Mouse (Mus musculus): ENCODE data around the gene Ahdc1. TPM values are rescaled to one million over a fixed set of nuclear protein-coding genes. Genes with fewer than 3 reads are reported as not detected.
A peak's percentile ranks its signal among the peaks of the same experiment; 100 is the strongest.

The Ahdc1 gene
- total RNA-seq, 1 experiment from 2014 or later = 7.2 TPM

GRCm38 (mm10) chr4:133115721-133116429 lies 104.8 kb downstream of the Ahdc1 start:
- no peak for ATAC-seq (replicated peaks in 1 of 2; ENCODE audit: insufficient read depth in 1 of 2, low FRiP score in 2 of 2, low TSS enrichment in 1 of 2, low read depth in 1 of 2, poor library complexity in 2 of 2, severe bottlenecking in 2 of 2)

DNA sequence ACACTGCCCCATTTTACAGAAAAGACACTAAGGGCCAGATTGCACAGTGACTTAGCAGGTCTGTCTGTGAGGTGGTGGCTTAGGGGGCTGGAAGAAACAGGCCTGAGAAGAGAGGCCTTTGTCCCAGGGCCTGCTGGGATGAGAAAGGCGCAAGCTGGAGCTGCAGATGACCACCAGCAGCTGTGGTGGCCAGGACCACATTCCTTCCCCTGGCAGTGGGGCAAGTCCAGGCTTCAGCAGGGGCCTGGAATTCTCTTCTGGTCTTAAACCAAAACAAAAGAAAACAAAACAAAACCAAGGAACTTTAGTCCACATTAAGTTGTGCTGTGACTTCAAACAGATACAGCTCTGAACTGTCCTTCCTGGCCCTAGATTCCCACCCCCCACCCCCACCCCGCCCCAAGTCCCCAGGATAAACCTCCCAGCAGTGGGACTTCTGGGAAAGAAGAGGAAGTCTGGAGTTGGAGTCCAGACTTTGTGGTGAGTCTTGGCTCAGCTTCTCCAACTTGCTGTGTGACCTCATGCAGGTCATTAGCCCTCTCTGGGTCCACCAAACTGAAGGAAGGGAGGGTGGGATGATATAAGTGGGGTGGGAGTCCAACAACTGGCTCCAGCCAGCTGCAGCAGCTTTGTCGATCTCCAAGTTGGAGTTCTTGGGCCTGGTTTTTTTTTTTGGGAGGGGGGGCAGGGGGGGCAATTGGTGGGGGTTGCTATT lies 105.9 kb downstream of the Ahdc1 start:
- ATAC-seq (replicated peaks in 1 of 2; ENCODE audit: insufficient read depth in 1 of 2, low FRiP score in 2 of 2, low TSS enrichment in 1 of 2, low read depth in 1 of 2, poor library complexity in 2 of 2, severe bottlenecking in 2 of 2) = no peak

DNA sequence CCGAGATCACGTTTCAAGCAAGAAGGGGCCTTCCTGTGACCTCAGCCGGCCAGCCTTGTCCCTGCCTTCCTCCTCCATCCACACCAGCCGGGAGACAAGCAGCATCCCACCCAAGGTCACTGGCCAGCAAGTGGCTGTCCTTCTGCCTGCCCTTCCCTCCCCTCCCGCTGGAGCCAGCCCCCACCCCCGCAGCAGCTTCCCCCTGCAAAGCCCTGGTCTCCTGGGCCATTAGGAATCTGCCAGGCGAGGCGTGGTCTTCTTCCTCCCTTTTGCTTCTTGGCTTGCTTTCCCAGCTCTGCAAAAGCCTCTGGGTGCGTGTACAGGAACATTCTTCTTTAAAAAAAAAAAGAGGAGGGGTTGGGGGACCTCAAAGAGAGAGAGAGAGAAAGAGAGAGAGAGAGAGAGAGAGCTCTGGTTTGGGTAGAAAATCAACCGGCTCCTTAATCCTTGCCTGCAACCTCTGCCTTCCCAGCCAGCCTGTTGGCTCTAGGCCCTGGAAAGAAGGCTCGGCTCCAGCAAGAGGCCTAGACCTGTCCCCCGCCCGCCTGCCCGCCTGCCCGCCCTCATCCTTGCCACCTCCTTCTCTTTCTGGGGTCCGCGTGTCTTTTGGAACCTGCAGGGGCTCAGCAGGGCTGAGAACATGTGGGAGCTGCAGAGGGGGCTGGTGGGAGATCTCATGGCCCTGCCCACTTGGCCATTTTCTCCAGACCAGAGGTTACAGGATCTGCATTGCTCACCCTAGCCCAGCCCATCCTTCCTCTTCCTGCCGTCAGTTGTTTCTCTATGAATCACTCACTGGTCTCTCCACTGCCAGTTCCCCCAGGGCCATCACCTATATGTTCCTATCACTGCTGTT lies 106.7 kb downstream of the Ahdc1 start:
- ATAC-seq (replicated peaks in 1 of 2; ENCODE audit: insufficient read depth in 1 of 2, low FRiP score in 2 of 2, low TSS enrichment in 1 of 2, low read depth in 1 of 2, poor library complexity in 2 of 2, severe bottlenecking in 2 of 2) = peak; percentile 56 to 68; a peak in 3 of 4 replicates

- no peak for ATAC-seq (replicated peaks in 1 of 2; ENCODE audit: insufficient read depth in 1 of 2, low FRiP score in 2 of 2, low TSS enrichment in 1 of 2, low read depth in 1 of 2, poor library complexity in 2 of 2, severe bottlenecking in 2 of 2)
These were observed 107.8 kb downstream of the Ahdc1 start for GRCm38 (mm10) chr4:133118775-133119375.

DNA sequence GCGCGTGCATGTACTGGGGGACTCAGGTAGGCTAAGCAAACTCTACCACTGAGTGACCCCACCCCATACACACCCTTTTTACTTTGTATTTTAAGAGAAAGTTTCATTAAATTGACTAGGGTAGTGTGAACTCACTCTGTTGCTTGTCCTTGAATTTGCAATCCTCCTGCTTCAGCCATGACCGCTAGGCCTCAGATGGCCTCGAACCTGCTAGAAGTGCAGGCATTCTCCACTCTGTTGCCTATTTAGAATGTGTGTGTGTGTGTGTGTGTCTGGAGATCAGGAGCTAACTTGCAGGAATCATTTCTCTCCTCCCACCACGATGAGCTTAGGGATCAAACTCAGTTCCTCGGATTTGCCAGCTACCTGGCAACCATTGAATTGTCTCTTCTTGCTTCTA lies 108.5 kb downstream of the Ahdc1 start:
- no peak for ATAC-seq (replicated peaks in 1 of 2; ENCODE audit: insufficient read depth in 1 of 2, low FRiP score in 2 of 2, low TSS enrichment in 1 of 2, low read depth in 1 of 2, poor library complexity in 2 of 2, severe bottlenecking in 2 of 2)

DNA sequence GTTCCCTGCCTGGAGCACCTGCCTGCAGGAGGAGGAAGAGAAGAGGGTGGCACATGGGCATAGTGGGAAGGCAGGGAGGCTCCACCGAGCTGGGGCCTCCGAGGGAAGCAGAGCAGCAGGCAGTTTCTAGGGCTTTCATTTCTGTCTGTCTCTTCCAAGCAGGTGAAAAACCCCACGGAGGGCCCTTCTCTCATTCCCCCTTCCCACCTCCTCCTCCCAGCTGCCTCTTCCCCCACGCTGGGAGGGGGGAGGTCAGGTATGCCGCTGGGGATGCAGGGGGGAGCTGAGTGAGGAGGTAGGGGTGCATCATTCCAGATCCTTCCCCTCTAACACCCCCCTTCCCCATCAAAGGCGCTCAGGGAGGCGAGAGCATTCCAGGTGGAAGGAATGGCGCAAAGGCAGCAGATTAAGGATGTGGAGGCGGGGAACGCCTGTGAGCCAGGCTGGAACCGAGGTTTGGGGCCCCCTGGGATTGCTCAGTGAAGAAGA lies 109.8 kb downstream of the Ahdc1 start:
- no peak for ATAC-seq (replicated peaks in 1 of 2; ENCODE audit: insufficient read depth in 1 of 2, low FRiP score in 2 of 2, low TSS enrichment in 1 of 2, low read depth in 1 of 2, poor library complexity in 2 of 2, severe bottlenecking in 2 of 2)

- ATAC-seq (replicated peaks in 1 of 2; ENCODE audit: insufficient read depth in 1 of 2, low FRiP score in 2 of 2, low TSS enrichment in 1 of 2, low read depth in 1 of 2, poor library complexity in 2 of 2, severe bottlenecking in 2 of 2) = no peak; a peak in 1 of 4 replicates
These were observed 110.4 kb downstream of the Ahdc1 start for GRCm38 (mm10) chr4:133121416-133121815.

- ATAC-seq (replicated peaks in 1 of 2; ENCODE audit: insufficient read depth in 1 of 2, low FRiP score in 2 of 2, low TSS enrichment in 1 of 2, low read depth in 1 of 2, poor library complexity in 2 of 2, severe bottlenecking in 2 of 2) = no peak
These were observed 111.0 kb downstream of the Ahdc1 start for GRCm38 (mm10) chr4:133121974-133122637.

DNA sequence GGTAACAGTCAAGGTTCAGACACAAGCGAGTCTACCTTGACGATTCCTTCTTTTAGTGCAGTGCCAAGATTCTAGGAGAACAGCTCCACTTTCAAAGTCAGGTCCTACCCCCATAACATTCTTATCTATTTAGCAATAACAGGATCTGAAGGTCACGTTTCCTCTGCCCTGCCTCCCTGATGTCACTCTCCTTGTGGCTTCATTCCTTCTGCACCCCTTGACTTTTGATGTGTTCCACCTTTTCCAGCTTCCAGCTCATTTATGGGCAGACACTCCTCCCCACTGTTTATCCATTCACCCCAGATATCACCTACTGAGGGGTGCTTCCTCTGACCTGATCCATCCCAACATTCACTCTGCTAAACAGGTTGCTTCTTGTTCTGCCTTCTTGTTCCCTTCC lies 116.0 kb downstream of the Ahdc1 start:
- ATAC-seq (replicated peaks in 1 of 2; ENCODE audit: insufficient read depth in 1 of 2, low FRiP score in 2 of 2, low TSS enrichment in 1 of 2, low read depth in 1 of 2, poor library complexity in 2 of 2, severe bottlenecking in 2 of 2) = no peak

Other genes starting within 250 kb of the Ahdc1 start
- gene Rpa2, start 242.9 kb upstream of the Ahdc1 start, total RNA-seq (2017) = 46.5 and 50.1 TPM in 2 replicates
- gene Themis2, start 214.9 kb upstream of the Ahdc1 start, total RNA-seq (2017) = 9.8 and 12.8 TPM in 2 replicates
- gene Ppp1r8, start 168.1 kb upstream of the Ahdc1 start, total RNA-seq (2017) = 48.8 and 76.4 TPM in 2 replicates
- gene Stx12, start 126.8 kb upstream of the Ahdc1 start, total RNA-seq (2017) = 31.2 and 42.2 TPM in 2 replicates
- 24.4 and 25.1 TPM in 2 replicates for gene Fam76a, start 88.7 kb upstream of the Ahdc1 start, total RNA-seq (2017)
- gene Fgr, start 37.2 kb upstream of the Ahdc1 start, total RNA-seq (2017) = 5.2 and 8.8 TPM in 2 replicates
- 46.9 and 58.8 TPM in 2 replicates for gene Wasf2, start 119.2 kb downstream of the Ahdc1 start, total RNA-seq (2017)
- gene Cd164l2, start 200.9 kb downstream of the Ahdc1 start, total RNA-seq (2017) = not detected in 2 replicates
- 0.25 and 0.50 TPM in 2 replicates for gene Gpr3, start 201.3 kb downstream of the Ahdc1 start, total RNA-seq (2017)
- gene Map3k6, start 229.6 kb downstream of the Ahdc1 start, total RNA-seq (2017) = 1.8 and 3.5 TPM in 2 replicates